Mouse (Mus musculus): ENCODE measurements around the gene Pou3f3.

- TF ChIP-seq KAT2A (conservative IDR thresholded peaks at IDR 0.05; ENCODE audit: low read depth, low read length) (no peak), POLR2A (IDR thresholded peaks at IDR 0.05; ENCODE audit: control insufficient read depth in 1 of 2, insufficient read depth in 1 of 2, low read depth in 1 of 2, low read length in 2 of 2, poor library complexity in 1 of 2) (no peak), EP300 (IDR thresholded peaks at IDR 0.05; ENCODE audit: low read depth in 1 of 2, low read length in 2 of 2) (no peak), ZMIZ1 (IDR thresholded peaks at IDR 0.05; ENCODE audit: low read depth, low read length) (no peak), POLR2AphosphoS5 (IDR thresholded peaks at IDR 0.05; ENCODE audit: borderline replicate concordance, low read depth, low read length) (no peak), CTCF (IDR thresholded peaks at IDR 0.05 in 2 of 3, conservative IDR thresholded peaks at IDR 0.05 in 1 of 3; ENCODE audit: control insufficient read depth in 1 of 3, insufficient read depth in 1 of 3, low read depth in 2 of 3, low read length in 3 of 3, poor library complexity in 1 of 3, severe bottlenecking in 1 of 3) (no peak), JUND (IDR thresholded peaks at IDR 0.05; ENCODE audit: low read depth, low read length) (no peak)
Observed at GRCm38 (mm10) chr1:42691202-42692170, 4.1 kb upstream of the Pou3f3 start.
